Mouse (Mus musculus): ENCODE results near the gene Ush1g. TPM values are rescaled to one million over a fixed set of nuclear protein-coding genes. Genes with fewer than 3 reads are reported as not detected.
A peak's percentile ranks its signal among the peaks of the same experiment; 100 is the strongest.

Gene Ush1g
- polyA plus RNA-seq, 1 experiment from 2014 or later: 0.14 TPM

DNA sequence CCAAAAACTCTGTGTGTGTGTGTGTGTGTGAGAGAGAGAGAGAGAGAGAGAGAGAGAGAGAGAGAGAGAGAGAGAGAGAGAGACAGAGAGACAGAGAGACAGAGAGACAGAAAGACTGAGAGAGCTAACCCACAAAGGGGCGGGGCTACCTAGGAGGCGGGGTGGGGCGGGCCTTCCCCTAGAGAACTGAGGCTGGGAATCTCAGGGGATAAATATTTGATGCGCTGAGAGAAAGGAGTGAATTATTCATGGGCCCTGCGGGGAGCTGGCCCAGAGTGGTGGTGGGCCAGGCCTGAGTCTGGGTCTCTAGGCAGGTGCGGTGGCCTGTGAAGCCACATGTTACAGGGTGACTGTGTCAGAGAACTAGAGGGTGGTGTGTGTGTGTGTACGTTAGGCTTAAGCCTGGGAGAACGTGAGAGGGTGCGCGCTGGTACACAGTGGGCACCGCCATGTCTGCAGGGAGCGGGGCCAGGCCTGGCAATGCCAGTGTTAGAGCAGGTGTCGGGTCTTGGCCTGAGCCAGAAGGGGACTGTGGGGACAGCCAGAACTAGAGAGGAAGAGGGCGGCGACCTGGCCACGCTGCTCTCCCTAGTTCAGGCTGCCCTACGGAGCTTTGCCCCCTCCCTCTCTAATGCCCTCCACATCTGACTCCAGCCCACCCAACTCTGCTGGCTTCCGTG, 2.0 kb downstream of the Ush1g start:
- Histone ChIP-seq H3K4me3 (ENCODE audit: low read depth, low read length) (no peak overlapping the region), H3K36me3 (ENCODE audit: control insufficient read depth, insufficient read depth, low read length) (no peaks in the 10 kb centered on the region), H3K27me3 (replicated peaks; ENCODE audit: control insufficient read depth, insufficient read depth, low read length) (peaks cover 100% of the 10 kb centered on the region), H3K9me3 (ENCODE audit: control insufficient read depth, low read length) (no peaks in the 10 kb centered on the region), H3K9ac (ENCODE audit: low read length) (no peak overlapping the region), H3K4me2 (ENCODE audit: low read length) (no peak overlapping the region), H3K4me1 (replicated peaks; ENCODE audit: control insufficient read depth, insufficient read depth, low read length) (peaks cover 4% of the 10 kb centered on the region), H3K27ac (ENCODE audit: low read depth) (no peak overlapping the region)
- DNase-seq (ENCODE audit: low spot score) (no peak), ATAC-seq (replicated peaks; ENCODE audit: low FRiP score, low TSS enrichment, low read depth) (no peak)
- WGBS: 6% methylated on average over 18 of the region's 18 CpGs

DNA sequence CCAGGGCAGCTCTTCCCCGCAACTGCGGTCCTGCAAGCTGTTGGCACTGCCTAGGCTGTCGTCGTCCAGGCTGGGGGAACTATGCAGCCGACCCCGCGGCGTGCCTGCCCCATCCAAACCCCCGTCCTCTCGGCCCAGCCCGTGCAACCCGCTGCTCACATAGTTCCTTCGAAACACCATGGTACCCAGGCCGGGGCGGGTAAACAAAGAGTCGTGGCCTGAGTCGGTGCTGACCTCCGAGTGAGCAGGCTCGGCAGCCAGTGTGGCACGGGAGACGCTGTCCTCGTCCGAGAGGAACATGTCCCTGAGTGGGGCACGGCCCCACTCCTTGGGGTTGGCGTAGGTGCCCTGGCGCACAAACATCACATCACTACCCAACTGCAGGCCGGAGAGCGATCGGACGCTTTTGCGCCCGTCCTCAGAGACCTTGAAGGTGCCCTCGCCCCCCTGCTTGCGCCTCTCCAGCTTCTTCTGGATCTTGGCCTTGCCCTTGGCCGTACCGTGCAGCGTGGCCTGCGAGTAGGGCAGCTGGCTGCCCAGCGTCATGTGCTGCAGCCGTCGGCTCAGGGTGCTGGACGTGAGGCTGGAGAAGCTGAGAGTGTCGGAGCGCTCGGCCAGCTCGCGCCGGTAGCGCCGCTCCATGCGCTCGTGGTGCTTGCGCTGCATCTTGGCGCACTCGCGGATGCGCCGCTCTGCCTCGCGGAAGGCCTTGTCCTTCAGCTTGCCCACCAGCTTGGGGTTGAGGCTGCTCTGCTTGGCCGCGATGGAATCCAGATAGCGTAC, 3.4 kb downstream of the Ush1g start:
- no peak overlapping the region for H3K27ac ChIP-seq (ENCODE audit: low read depth)
- no peak for DNase-seq (ENCODE audit: low spot score)
- no peaks in the 10 kb centered on the region for H3K9me3 ChIP-seq (ENCODE audit: control insufficient read depth, low read length)
- H3K27me3 ChIP-seq (replicated peaks; ENCODE audit: control insufficient read depth, insufficient read depth, low read length): peaks cover 96% of the 10 kb centered on the region
- no peak for ATAC-seq (replicated peaks; ENCODE audit: low FRiP score, low TSS enrichment, low read depth)
- H3K4me1 ChIP-seq (replicated peaks; ENCODE audit: control insufficient read depth, insufficient read depth, low read length): peaks cover 4% of the 10 kb centered on the region
- H3K4me3 ChIP-seq (ENCODE audit: low read depth, low read length): 0 out of 2 replicates have a peak overlapping the region, but pooled peaks have one; percentile 4
- no peak overlapping the region for H3K9ac ChIP-seq (ENCODE audit: low read length)
- no peaks in the 10 kb centered on the region for H3K36me3 ChIP-seq (ENCODE audit: control insufficient read depth, insufficient read depth, low read length)
- no peak overlapping the region for H3K4me2 ChIP-seq (ENCODE audit: low read length)
- WGBS: 4% methylated on average over 63 of the region's 63 CpGs

DNA sequence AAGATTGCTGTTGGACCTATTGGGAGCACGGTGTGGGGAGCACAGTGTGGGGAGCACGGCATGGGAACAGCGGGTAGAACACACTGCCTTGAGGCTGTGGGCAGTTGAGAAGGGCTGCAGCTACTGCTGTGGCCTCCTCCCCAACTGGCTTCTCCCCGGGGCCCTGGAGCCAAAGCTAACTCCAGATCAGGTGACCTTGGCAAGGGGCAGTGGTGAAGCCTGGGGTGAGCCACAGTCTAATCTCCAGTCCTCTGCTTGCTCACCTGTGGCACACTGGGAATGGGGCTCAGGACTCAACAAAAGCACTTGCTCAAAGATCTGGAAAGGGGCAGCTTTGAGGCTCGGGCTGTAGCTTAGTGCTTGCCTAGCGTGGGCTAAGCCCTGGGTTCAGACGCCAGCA, 4.6 kb downstream of the Ush1g start:
- Histone ChIP-seq H3K9ac (ENCODE audit: low read length) (no peak overlapping the region), H3K36me3 (ENCODE audit: control insufficient read depth, insufficient read depth, low read length) (no peaks in the 10 kb centered on the region), H3K4me1 (replicated peaks; ENCODE audit: control insufficient read depth, insufficient read depth, low read length) (peaks cover 4% of the 10 kb centered on the region), H3K4me2 (ENCODE audit: low read length) (no peak overlapping the region), H3K27me3 (replicated peaks; ENCODE audit: control insufficient read depth, insufficient read depth, low read length) (peaks cover 83% of the 10 kb centered on the region), H3K9me3 (ENCODE audit: control insufficient read depth, low read length) (no peaks in the 10 kb centered on the region), H3K4me3 (ENCODE audit: low read depth, low read length) (no peak overlapping the region), H3K27ac (ENCODE audit: low read depth) (no peak overlapping the region)
- no peak for ATAC-seq (replicated peaks; ENCODE audit: low FRiP score, low TSS enrichment, low read depth)
- no peak for DNase-seq (ENCODE audit: low spot score)
- 68% methylated on average over 7 of the region's 7 CpGs for WGBS

DNA sequence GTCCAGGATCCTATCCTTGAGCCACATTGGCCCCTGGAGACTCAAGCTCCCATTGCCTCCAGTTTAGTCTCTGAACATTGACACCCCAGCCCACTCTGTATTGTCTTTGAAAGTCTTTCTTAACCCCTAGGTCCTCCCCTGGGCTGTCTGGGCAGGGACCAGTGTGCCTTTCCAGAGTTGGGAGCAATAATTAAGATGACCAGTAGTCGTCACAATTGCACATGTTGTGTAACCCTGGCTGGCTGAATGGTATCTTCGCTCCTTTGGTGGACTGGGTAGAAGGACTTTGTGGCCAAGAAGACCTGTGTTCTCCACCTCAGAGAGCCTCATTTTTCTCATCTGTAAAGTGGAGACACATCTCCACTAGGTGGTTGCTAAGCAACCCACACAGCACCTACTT, 7.6 kb downstream of the Ush1g start:
- H3K4me1 ChIP-seq (replicated peaks; ENCODE audit: control insufficient read depth, insufficient read depth, low read length): no peaks in the 10 kb centered on the region
- no peak for DNase-seq (ENCODE audit: low spot score)
- H3K9ac ChIP-seq (ENCODE audit: low read length): no peak overlapping the region
- H3K27me3 ChIP-seq (replicated peaks; ENCODE audit: control insufficient read depth, insufficient read depth, low read length): peaks cover 54% of the 10 kb centered on the region
- no peak for ATAC-seq (replicated peaks; ENCODE audit: low FRiP score, low TSS enrichment, low read depth)
- WGBS: 38% methylated on average over 2 of the region's 2 CpGs
- H3K36me3 ChIP-seq (ENCODE audit: control insufficient read depth, insufficient read depth, low read length): no peaks in the 10 kb centered on the region
- H3K27ac ChIP-seq (ENCODE audit: low read depth): no peak overlapping the region
- H3K9me3 ChIP-seq (ENCODE audit: control insufficient read depth, low read length): no peaks in the 10 kb centered on the region
- H3K4me2 ChIP-seq (ENCODE audit: low read length): no peak overlapping the region
- no peak overlapping the region for H3K4me3 ChIP-seq (ENCODE audit: low read depth, low read length)

DNA sequence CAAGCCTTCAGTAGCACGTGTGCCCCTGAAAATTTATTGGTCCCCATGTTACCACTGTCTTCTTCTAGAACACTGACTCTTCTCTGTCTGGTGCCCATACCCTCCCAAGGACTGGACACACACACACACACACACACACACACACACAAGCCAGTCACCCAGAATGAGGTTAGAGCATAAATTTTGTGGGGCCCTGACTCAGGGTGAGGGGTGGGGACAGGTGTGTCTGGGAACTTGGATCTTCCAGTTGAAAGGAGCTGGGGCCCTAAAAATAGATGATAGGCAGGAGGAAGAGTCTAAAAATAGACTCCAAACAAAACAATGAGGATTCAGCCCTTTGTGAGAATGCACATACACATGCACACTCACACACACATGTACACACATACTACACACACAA, 13.1 kb downstream of the Ush1g start:
- Histone ChIP-seq H3K9ac (ENCODE audit: low read length) (no peak overlapping the region), H3K9me3 (ENCODE audit: control insufficient read depth, low read length) (no peaks in the 10 kb centered on the region), H3K4me3 (ENCODE audit: low read depth, low read length) (no peak overlapping the region), H3K36me3 (ENCODE audit: control insufficient read depth, insufficient read depth, low read length) (no peaks in the 10 kb centered on the region), H3K27me3 (replicated peaks; ENCODE audit: control insufficient read depth, insufficient read depth, low read length) (no peaks in the 10 kb centered on the region; the same call in 1 of the 2 replicates), H3K4me2 (ENCODE audit: low read length) (no peak overlapping the region), H3K27ac (ENCODE audit: low read depth) (no peak overlapping the region), H3K4me1 (replicated peaks; ENCODE audit: control insufficient read depth, insufficient read depth, low read length) (no peaks in the 10 kb centered on the region)
- DNase-seq (ENCODE audit: low spot score) (no peak), ATAC-seq (replicated peaks; ENCODE audit: low FRiP score, low TSS enrichment, low read depth) (no peak)
- 43% methylated on average over 1 of the region's 1 CpGs for WGBS

DNA sequence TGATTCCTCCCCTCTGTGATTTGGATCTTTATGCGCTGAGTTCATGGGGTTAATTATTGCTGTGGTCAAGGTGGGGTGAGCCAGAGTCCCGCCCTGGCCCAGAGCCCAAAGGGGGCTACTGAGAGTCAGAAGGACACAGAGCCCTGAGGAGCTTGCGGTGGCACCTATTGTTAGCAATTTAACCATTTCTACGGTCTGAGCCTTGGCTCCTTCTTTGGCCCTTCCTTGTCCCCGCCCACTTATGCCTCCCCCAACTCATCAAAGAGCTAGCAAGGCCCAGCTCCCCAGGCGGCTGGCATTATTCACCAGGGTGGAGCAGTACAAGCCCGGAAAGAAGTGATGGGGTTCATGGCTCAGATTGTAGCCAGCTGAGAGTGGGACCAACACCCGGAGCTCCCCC, 15.0 kb downstream of the Ush1g start, which contains the start of gene Otop2:
Gene Otop2, plus strand, starts transcription at position 301 of the 400 bp plus-strand sequence.
- Histone ChIP-seq H3K27me3 (replicated peaks; ENCODE audit: control insufficient read depth, insufficient read depth, low read length) (no peaks in the 10 kb centered on the region), H3K27ac (ENCODE audit: low read depth) (no peak within 1 kb of the TSS), H3K36me3 (ENCODE audit: control insufficient read depth, insufficient read depth, low read length) (no peaks in the 10 kb centered on the region), H3K9me3 (ENCODE audit: control insufficient read depth, low read length) (no peaks in the 10 kb centered on the region), H3K4me1 (replicated peaks; ENCODE audit: control insufficient read depth, insufficient read depth, low read length) (no peaks in the 10 kb centered on the region), H3K9ac (ENCODE audit: low read length) (no peak within 1 kb of the TSS), H3K4me2 (ENCODE audit: low read length) (no peak within 1 kb of the TSS), H3K4me3 (ENCODE audit: low read depth, low read length) (no peak within 1 kb of the TSS)
- 22% methylated on average over 8 of the region's 8 CpGs for WGBS
- no peak for DNase-seq (ENCODE audit: low spot score)
- ATAC-seq (replicated peaks; ENCODE audit: low FRiP score, low TSS enrichment, low read depth): no peak

DNA sequence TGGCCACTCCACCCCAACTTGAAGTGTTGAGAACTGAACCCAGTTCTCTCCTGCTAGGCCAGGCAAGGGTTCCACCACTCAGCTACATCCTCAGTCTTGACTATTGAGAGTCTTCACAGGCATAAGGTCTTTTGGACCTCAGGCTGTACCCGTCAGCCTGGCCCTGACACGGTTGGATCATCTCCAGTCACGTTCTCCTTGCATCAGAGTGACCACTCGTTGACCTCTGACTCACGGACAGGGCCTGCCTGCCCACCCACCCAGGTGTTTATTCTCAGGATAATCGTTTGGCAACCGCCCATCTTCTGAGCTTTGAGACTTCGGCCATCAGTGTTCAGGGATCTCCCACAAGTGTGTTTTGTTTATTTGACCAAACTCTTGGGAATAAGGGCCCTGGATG, 18.7 kb downstream of the Ush1g start:
- 31% methylated on average over 8 of the region's 8 CpGs for WGBS
- Histone ChIP-seq H3K36me3 (ENCODE audit: control insufficient read depth, insufficient read depth, low read length) (no peaks in the 10 kb centered on the region), H3K4me3 (ENCODE audit: low read depth, low read length) (no peak overlapping the region), H3K4me2 (ENCODE audit: low read length) (no peak overlapping the region), H3K9ac (ENCODE audit: low read length) (no peak overlapping the region), H3K27ac (ENCODE audit: low read depth) (no peak overlapping the region), H3K27me3 (replicated peaks; ENCODE audit: control insufficient read depth, insufficient read depth, low read length) (peaks cover 2% of the 10 kb centered on the region; the same call in 1 of the 2 replicates), H3K9me3 (ENCODE audit: control insufficient read depth, low read length) (no peaks in the 10 kb centered on the region), H3K4me1 (replicated peaks; ENCODE audit: control insufficient read depth, insufficient read depth, low read length) (no peaks in the 10 kb centered on the region)
- ATAC-seq (replicated peaks; ENCODE audit: low FRiP score, low TSS enrichment, low read depth): no peak
- no peak for DNase-seq (ENCODE audit: low spot score)

DNA sequence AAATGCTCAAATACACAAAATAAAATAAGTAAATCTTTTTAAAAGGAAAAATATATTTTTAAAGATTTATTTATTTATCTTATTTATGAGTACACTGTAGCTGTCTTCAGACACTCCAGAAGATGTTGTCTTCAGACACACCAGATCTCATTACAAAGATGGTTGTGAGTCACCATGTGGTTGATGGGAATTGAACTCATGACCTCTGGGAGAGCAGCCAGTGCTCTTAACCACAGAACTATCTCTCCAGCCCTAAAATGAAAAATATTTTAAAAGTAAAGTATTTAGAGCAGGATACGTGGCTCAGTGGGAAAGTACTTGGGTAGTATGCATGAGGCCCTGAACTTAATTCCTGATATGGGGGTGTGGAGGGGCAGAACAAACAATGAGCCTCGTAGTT, 20.5 kb downstream of the Ush1g start:
- Histone ChIP-seq H3K4me3 (ENCODE audit: low read depth, low read length) (no peak overlapping the region), H3K4me2 (ENCODE audit: low read length) (no peak overlapping the region), H3K27ac (ENCODE audit: low read depth) (no peak overlapping the region), H3K9ac (ENCODE audit: low read length) (no peak overlapping the region), H3K36me3 (ENCODE audit: control insufficient read depth, insufficient read depth, low read length) (no peaks in the 10 kb centered on the region), H3K4me1 (replicated peaks; ENCODE audit: control insufficient read depth, insufficient read depth, low read length) (no peaks in the 10 kb centered on the region; the same call in 1 of the 2 replicates), H3K9me3 (ENCODE audit: control insufficient read depth, low read length) (no peaks in the 10 kb centered on the region), H3K27me3 (replicated peaks; ENCODE audit: control insufficient read depth, insufficient read depth, low read length) (peaks cover 18% of the 10 kb centered on the region)
- DNase-seq (ENCODE audit: low spot score) (no peak), ATAC-seq (replicated peaks; ENCODE audit: low FRiP score, low TSS enrichment, low read depth) (no peak)
- WGBS: 87% methylated on average over 2 of the region's 2 CpGs
